Mouse (Mus musculus) induced T-regulatory cell, adult 2 months (primary cell): ENCODE measurements at regions not wholly inside any gene's neighbourhood (a gene's known extent, or its start where the extent isn't known, plus 50 kb on each side); places are given as distances from the start of the nearest gene placed in this dataset.
"Not testable (repeated sequence)": the region's sequence is repeated elsewhere in the genome, so short reads cannot be mapped to it uniquely, and the experiment has no call there.

Experiments
- DNase-seq: peaks from one replicate; pipeline ENCODE4 v3.0.0-alpha.2; 2012; ENCODE audit warnings: low read depth

DNA sequence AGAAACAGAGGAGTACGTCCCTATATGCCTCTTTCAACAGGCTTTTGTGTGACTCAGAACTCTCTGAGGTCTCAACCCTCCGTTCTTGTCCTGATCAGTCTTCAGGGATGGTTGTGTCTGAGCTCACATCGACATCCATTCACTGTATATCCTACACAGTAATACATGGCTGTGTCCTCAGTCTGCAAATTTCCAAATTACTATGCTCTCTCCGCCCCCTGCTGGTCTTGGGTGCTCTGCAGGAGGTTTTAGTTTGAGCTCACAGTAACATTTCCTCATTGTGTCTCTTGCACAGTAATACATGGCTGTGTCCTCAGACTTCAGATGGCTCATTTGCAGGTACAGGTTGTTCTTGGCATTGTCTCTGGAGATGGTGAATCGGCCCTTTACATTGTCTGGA lies 53.5 kb downstream of the Adam6a start:
- peak; percentile 62 for DNase-seq

DNA sequence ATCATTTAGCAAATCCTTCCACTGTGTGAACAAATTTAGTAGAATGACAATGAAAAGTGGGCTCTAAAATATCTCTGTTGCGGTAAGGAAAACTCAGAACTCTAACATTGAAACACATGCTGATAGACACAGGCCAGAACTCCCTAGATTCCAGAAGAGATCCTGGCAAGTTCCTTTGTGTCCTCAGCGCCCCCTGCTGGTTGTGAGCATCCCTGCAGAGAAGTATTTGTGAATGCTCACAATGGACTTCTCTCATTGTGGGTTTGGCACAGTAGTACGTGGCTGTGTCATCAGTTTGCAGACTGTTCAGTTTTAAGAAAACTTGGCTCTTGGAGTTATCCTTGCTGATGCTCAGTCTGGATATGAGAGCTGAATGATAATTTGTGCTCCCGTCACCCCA lies 67.2 kb downstream of the Adam6a start:
- DNase-seq, result peak; percentile 74

DNA sequence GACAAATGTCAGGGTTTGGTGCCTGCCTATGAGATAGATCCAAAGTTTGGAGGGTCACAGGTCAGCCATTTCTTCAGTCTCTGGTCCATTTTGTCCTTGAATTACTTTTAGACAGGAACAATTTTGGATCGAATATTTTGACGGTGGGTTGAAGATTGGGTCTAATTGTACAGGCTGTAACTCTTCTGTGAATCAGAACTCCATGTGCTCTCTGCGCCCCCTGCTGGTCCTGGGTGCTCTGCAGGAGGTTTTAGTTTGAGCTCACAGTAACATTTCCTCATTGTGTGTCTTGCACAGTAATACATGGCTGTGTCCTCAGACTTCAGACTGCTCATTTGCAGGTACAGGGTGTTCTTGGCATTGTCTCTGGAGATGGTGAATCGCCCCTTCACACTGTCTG lies 81.5 kb downstream of the Adam6a start:
- peak; percentile 11 for DNase-seq

- not testable (repeated sequence) for DNase-seq
These were observed 87.1 kb downstream of the Adam6a start for GRCm38 (mm10) chr12:113630803-113631202.
